Mouse (Mus musculus) lung, postnatal 4 days (tissue): ENCODE results near the gene Megf8.

Experiments used
- DNase-seq, 2 experiments: peaks; one replicate each; pipeline ENCODE4 v3.0.0; 2021

The Megf8 gene

GRCm38 (mm10) chr7:25316532-25317445 is at the start of gene Megf8:
Gene Megf8 (plus strand): TSS chr7:25317164.
- peak; percentile 97 for DNase-seq

- peak; percentile 98 to 99 for DNase-seq
Observed at GRCm38 (mm10) chr7:25267301-25267750, 49.6 kb upstream of the Megf8 start, which contains the start of gene Cic. Gene Cic (plus strand): TSS chr7:25267704.

GRCm38 (mm10) chr7:25267751-25268463 is 49.1 kb upstream of the Megf8 start:
- peak; percentile 99 to 100 for DNase-seq

DNA sequence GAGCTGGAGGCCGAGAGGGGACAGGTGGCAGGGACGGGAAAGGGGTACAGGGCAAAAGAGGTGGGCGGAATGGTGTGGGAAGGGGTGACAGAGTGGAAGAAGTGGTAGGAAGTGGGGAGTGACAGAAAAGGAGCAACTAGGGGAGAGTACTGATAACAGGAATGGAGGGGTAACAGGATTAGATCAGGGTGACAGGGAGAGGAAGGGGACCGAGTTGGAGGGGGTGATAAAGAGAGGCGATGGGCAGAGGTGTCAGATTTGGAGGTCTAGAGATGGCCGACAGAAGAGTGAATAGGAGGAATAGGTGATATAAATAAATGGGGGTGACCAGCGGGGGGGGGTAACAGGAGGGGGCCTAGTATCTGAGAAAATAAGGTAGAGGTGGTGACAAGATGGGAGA is 48.4 kb upstream of the Megf8 start:
- DNase-seq = no peak

GRCm38 (mm10) chr7:25269029-25269428 is 47.9 kb upstream of the Megf8 start:
- peak in 1 of 2 experiments; percentile 14 for DNase-seq

DNA sequence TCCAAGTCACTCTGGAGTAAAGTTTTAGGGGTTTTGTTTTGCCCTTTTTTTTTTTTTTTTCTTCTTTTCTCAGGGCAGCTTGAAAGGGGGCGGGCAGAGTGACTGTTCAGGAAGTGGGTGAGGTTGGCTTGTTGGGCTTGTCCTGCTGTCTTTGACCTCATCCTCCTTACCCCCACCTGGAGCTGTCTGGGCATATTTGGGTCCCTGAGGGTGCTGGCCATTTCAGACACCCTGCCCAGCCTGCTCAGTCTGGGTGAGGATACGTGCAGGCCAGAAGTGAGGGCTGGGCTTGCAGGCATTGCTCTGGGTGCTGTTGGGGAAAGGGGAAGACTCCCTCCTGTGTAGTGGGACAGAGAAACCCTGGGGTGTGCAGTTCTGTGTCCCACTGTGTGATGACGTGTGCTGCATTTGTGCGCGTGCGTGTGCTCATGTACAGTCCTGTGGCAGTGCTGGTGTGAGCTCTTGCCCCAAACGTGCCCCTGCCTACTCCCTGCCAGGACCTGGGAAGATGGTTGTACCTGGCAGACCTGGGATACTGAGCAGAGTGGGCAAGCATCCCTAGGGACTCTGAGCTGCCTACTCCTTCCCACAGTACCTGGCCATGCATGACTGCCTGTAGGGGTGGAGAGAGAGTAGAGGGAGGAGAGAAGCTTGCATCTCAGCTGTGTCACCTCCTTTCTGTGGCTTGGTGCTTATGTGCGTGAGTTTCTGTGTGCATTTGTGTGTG is 47.3 kb upstream of the Megf8 start:
- DNase-seq = peak in 1 of 2 experiments; percentile 24

DNA sequence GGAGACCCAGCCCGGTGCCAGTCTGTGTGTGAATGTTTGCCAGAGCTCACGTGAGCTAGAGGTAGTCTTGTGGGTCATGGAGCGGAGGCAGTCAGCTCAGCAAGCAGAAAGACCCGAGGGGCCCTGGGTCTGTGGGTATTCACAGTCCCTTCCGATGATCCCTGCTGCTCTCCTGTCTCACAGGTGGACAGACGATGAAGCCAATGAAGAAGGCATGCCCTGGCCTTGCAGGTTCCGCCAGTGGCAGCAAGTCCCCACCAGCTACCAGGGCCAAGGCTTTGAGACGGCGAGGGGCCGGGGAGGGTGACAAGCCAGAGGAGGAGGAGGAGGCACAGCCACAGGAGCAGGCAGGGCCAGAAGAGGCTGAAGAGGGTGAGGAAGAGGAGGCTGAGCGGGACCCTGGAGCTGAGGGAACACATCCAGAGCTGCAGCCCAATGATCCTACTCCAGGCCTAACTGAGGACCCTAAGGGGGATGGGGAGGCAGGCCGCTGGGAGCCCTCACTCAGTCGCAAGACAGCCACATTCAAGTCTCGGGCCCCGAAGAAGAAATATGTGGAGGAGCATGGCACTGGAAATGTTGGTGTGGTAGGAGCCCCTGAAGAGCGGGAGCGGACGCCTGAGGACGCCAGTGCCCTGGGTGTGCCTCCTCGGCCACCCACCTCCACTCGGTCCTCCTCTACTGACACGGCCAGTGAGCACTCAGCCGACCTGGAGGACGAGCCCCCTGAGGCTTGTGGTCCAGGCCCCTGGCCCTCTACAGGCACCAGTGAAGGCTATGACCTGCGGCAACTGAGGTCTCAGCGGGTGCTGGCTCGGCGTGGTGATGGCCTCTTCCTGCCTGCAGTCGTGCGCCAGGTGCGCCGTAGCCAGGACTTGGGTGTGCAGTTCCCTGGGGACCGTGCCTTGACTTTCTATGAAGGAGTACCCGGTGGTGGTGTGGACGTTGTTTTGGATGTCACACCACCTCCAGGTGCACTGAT is 46.0 kb upstream of the Megf8 start:
- peak in 1 of 2 experiments; percentile 37 for DNase-seq

DNA sequence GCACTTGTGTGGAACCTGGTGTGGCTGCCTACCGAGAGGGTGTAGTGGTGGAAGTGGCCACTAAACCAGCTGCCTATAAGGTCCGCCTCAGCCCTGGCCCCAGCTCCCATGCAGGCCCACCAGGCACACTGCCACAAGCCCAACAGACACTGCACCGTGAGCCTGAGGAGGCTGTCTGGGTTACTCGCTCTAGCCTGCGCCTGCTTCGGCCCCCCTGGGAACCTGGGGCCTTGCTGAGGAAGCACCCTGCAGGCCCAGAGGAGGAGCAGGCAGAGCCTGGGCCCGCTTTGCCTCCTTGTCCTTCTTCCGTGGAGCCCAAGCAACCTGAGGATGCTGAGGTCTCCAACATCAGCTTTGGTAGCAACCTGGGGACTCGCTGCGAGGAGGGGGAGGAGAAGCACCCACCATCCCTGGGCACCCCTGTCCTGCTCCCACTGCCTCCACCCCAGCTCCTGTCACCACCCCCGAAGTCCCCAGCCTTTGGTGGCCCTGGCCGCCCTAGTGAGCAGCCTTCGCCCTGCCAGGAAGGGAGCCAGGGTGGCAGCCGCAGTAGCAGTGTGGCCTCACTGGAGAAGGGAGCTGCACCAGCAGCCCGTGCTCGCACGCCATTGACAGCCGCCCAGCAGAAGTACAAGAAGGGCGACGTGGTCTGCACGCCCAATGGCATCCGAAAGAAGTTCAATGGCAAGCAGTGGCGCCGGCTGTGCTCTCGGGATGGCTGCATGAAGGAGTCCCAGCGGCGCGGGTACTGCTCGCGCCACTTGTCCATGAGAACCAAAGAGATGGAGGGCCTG is 45.1 kb upstream of the Megf8 start:
- DNase-seq = peak in 1 of 2 experiments; percentile 27

- no peak for DNase-seq
Observed at GRCm38 (mm10) chr7:25272445-25273258, 44.3 kb upstream of the Megf8 start.

DNA sequence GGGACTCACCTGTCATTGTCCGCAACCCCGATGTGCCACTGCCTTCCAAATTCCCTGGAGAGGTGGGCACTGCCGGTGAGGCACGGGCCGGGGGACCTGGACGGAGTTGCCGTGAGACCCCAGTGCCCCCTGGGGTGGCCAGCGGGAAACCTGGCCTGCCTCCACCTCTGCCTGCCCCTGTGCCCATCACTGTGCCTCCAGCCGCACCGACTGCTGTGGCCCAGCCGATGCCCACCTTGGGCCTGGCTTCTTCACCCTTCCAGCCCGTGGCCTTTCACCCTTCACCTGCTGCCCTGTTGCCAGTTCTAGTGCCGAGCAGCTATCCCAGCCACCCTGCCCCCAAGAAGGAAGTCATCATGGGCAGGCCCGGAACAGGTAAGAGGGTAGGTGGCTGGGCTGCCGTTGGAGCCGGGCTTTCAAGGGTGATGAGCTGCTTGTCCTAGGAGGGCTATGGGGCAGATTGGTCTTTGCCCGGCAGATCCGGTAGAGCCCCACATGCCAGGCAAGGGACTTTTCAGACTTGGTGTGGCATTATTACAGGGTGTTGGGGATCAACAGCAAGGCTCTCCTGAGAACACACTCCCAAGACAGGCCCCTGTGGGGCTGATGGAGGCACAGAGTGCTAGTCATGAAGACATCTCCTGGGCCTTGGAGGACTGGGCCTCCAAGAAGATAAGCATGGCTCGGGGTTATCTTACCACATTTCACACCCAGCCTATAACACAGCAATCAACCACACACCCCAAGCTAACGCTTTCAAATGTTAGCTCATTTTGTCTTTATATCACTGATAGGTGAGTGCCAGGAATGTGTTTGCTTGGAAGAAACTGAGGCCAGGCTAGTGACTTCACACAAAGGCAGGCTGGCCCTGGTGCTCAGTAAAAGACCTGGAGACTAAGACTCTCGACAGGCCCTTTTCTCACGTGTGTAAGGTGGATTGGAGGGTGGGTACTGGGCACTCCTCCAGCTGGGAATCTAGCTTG is 43.4 kb upstream of the Megf8 start:
- DNase-seq = peak in 1 of 2 experiments; percentile 28

DNA sequence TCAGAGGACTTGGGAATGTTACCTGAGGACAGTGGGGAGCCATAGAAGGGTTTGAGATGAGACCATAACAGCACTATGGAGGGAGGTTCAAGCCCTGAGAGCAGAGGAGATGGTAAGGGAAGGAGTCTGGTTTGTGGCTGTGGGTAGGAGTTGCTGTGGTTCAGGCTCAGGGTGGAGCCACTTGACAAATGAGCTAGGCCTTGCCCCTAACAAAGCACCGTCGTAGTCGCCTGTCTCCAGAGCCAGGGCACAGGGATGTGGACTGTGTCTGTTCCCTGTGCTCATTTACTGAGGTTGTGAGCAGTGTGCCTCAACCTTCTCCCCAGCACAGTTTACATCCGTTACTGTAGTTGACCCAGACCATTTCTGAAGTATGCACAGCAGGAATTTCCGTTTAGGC is 42.4 kb upstream of the Megf8 start:
- no peak for DNase-seq

GRCm38 (mm10) chr7:25274996-25275395 is 42.0 kb upstream of the Megf8 start:
- DNase-seq = no peak

- no peak for DNase-seq
Observed at GRCm38 (mm10) chr7:25275555-25276298, 41.2 kb upstream of the Megf8 start.

DNA sequence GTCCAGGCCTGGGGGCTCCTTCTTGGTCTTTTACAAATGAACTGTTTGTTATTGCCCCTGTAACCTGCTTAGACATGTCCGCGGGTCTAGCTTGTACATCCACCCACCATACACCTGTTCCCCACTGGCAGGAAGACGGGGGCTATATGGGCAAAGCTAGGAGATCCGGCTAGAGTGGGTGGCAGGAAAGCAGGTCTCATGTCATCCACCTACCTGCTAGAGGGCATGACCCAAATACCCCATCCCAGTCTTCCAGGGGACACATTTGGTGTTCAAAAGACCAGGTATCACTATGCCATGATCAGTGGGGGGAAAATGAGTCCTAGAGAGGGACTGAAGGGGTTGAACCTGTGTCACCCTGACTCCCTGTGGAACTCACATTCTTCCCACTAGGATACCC is 39.6 kb upstream of the Megf8 start:
- DNase-seq = no peak

DNA sequence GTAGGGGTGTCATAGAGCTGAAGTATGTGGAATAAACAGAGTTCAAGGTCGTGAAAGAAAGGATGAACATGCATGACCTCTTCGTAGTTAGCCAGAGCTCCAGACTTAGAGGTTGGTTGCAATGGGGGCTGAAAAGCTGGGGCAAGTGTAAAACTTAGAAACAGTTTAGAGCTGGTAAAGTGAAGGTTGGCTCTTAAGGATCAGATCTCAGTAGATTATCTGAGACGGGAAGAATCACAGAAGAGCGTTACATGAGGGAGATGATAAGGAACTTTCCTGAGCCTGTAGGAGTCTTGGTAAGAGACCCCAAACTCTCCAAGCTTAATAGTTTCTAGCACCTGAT is 39.0 kb upstream of the Megf8 start:
- no peak for DNase-seq

- peak; percentile 86 to 93 for DNase-seq
Observed at GRCm38 (mm10) chr7:25278341-25279075, 38.5 kb upstream of the Megf8 start.
